Mouse (Mus musculus) cerebellum, postnatal 25 days (tissue): Measurements from ENCODE around the gene Lama2.

Experiments used
- DNase-seq, 2 experiments: peaks; one replicate each; pipeline ENCODE4 v3.0.0; 2021; ENCODE audit warnings: mixed read lengths in 2 of 2

Lama2 gene

GRCm38 (mm10) chr10:27174271-27174670 lies 445.3 kb downstream of the Lama2 start:
- no peak for DNase-seq

GRCm38 (mm10) chr10:27164738-27165137 lies 454.8 kb downstream of the Lama2 start:
- no peak for DNase-seq

GRCm38 (mm10) chr10:27162364-27162763 lies 457.2 kb downstream of the Lama2 start:
- DNase-seq, result no peak

GRCm38 (mm10) chr10:27150220-27150619 lies 469.3 kb downstream of the Lama2 start:
- DNase-seq, result no peak

GRCm38 (mm10) chr10:27140422-27140821 lies 479.1 kb downstream of the Lama2 start:
- DNase-seq, result no peak

GRCm38 (mm10) chr10:27135768-27136167 lies 483.8 kb downstream of the Lama2 start:
- DNase-seq, result no peak

GRCm38 (mm10) chr10:27133135-27133534 lies 486.4 kb downstream of the Lama2 start:
- peak; percentile 23 to 49 for DNase-seq

GRCm38 (mm10) chr10:27127454-27127853 lies 492.1 kb downstream of the Lama2 start:
- peak; percentile 56 to 71 for DNase-seq

GRCm38 (mm10) chr10:27123763-27124162 lies 495.8 kb downstream of the Lama2 start:
- no peak for DNase-seq

- no peak for DNase-seq
These were observed 501.7 kb downstream of the Lama2 start for GRCm38 (mm10) chr10:27117815-27118214.

GRCm38 (mm10) chr10:27116938-27117647 lies 502.5 kb downstream of the Lama2 start:
- no peak for DNase-seq

GRCm38 (mm10) chr10:27114131-27114530 lies 505.4 kb downstream of the Lama2 start:
- no peak for DNase-seq

- no peak for DNase-seq
These were observed 515.7 kb downstream of the Lama2 start for GRCm38 (mm10) chr10:27103811-27104210.

GRCm38 (mm10) chr10:27101800-27102353 lies 517.7 kb downstream of the Lama2 start:
- no peak for DNase-seq

- DNase-seq, result no peak
These were observed 542.4 kb downstream of the Lama2 start for GRCm38 (mm10) chr10:27077113-27077512.

- no peak for DNase-seq
These were observed 550.6 kb downstream of the Lama2 start for GRCm38 (mm10) chr10:27068794-27069435.

GRCm38 (mm10) chr10:27063671-27064070 lies 555.9 kb downstream of the Lama2 start:
- no peak for DNase-seq

- DNase-seq, result peak; percentile 5 to 7
These were observed 565.1 kb downstream of the Lama2 start for GRCm38 (mm10) chr10:27054488-27054887.

GRCm38 (mm10) chr10:27047196-27047595 lies 572.4 kb downstream of the Lama2 start:
- DNase-seq, result no peak

GRCm38 (mm10) chr10:27041812-27042211 lies 577.7 kb downstream of the Lama2 start:
- DNase-seq, result no peak

- DNase-seq, result no peak
These were observed 596.9 kb downstream of the Lama2 start for GRCm38 (mm10) chr10:27022707-27023106.

- DNase-seq, result no peak
These were observed 606.7 kb downstream of the Lama2 start for GRCm38 (mm10) chr10:27012804-27013365.

- no peak for DNase-seq
These were observed 612.2 kb downstream of the Lama2 start for GRCm38 (mm10) chr10:27007364-27007763.

- no peak for DNase-seq
These were observed 613.8 kb downstream of the Lama2 start for GRCm38 (mm10) chr10:27005716-27006115.
